Mouse (Mus musculus) forebrain, embryonic 14.5 days (tissue): Measurements from ENCODE around the gene Slc17a8. TPM values are rescaled to one million over a fixed set of nuclear protein-coding genes. Genes with fewer than 3 reads are reported as not detected.

ENCODE experiments used
- ATAC-seq: fragments of 200-750 bp; cut with Nextera tagmentation; 2 replicates; pipeline ENCODE4 v1.8.0; 2017; ENCODE audit warnings: mild to moderate bottlenecking, moderate library complexity
- DNase-seq: peaks from one replicate; pipeline ENCODE4 v3.0.0-alpha.2; 2015; ENCODE audit warnings: low spot score
- H3K27ac ChIP-seq: fragments of 300-500 bp; sonication (generic); 2 replicates; pipeline ENCODE4 v1.5.1; 2014; ENCODE audit warnings: low read depth, mild to moderate bottlenecking, control low read depth, low read length, moderate library complexity
- H3K27me3 ChIP-seq: fragments of 300-500 bp; sonication (generic); replicated peaks from 2 replicates; pipeline ENCODE4 v1.6.1; 2014; ENCODE audit warnings: low read length, control low read depth, mixed read lengths; ENCODE audit not compliant: control insufficient read depth, insufficient read depth
- H3K36me3 ChIP-seq: fragments of 300-500 bp; sonication (generic); 2 replicates; pipeline ENCODE4 v1.6.1; 2014; ENCODE audit warnings: low read length, control low read depth; ENCODE audit not compliant: control insufficient read depth, insufficient read depth
- H3K4me1 ChIP-seq: fragments of 300-500 bp; sonication (generic); 2 replicates; pipeline ENCODE4 v1.6.1; 2014; ENCODE audit warnings: antibody characterized with exemption, low read length, control low read depth; ENCODE audit not compliant: control insufficient read depth, insufficient read depth
- H3K4me2 ChIP-seq: fragments of 300-500 bp; sonication (generic); 2 replicates; pipeline ENCODE4 v1.6.1; 2014; ENCODE audit warnings: mild to moderate bottlenecking, control low read depth, low read length
- H3K4me3 ChIP-seq: fragments of 300-500 bp; sonication (generic); 2 replicates; pipeline ENCODE4 v1.5.1; 2014; ENCODE audit warnings: low read depth, low read length, control low read depth
- H3K9ac ChIP-seq: fragments of 300-500 bp; sonication (generic); 2 replicates; pipeline ENCODE4 v1.6.1; 2014; ENCODE audit warnings: mild to moderate bottlenecking, low read length, control low read depth, moderate library complexity
- H3K9me3 ChIP-seq: fragments of 300-500 bp; sonication (generic); replicated peaks from 2 replicates; pipeline ENCODE4 v1.6.1; 2016; ENCODE audit warnings: low read length, control low read depth, mixed read lengths; ENCODE audit not compliant: control insufficient read depth
- WGBS: fragments of 180-500 bp; shearing (Covaris S2); extraction: QIAGEN DNeasy Blood & Tissue Kit; methylation state at CpG from one replicate; pipeline ENCODE4 v1.1.7; 2014; 5-methylcytosine and 5-hydroxymethylcytosine counted together
- polyA plus RNA-seq: library from polyadenylated mRNA; unstranded; fragments of >200 nt; fragmentation: Nextera tagmentation; extraction: Ambion mirVana; gene quantifications from 2 replicates; pipeline ENCODE4 v1.2.1, GENCODE M21; 2014

Gene Slc17a8
- polyA plus RNA-seq, 1 experiment from 2014 or later: 0.11 TPM

DNA sequence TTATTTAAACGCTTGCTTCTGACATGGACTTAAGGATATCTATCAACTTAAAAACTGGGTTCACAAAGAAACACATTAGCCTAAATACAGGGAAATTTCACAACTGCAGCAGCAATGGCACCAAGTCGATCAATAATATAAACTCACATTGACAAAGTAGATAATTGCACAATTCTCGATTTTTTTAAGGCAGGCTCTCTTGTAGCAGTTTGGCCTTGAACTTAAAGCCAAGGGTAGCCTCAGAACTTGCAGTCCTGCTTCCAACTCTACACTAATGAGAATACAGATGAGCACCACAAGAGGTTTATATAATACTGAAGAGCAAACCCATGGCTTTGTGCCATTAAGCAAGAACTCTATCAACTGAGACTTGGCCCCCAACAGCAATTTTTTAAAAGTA lies 15.9 kb upstream of the Slc17a8 start:
- H3K9me3 ChIP-seq: no peaks in the 10 kb centered on the region
- H3K4me3 ChIP-seq: no peak overlapping the region
- peaks cover 28% of the 10 kb centered on the region for H3K36me3 ChIP-seq
- H3K4me1 ChIP-seq: no peaks in the 10 kb centered on the region
- H3K27me3 ChIP-seq: no peaks in the 10 kb centered on the region
- no peak for DNase-seq
- no peak overlapping the region for H3K9ac ChIP-seq
- H3K27ac ChIP-seq: no peak overlapping the region
- 95% methylated on average over 3 of the region's 3 CpGs for whole genome bisulfite sequencing
- ATAC-seq: no peak
- H3K4me2 ChIP-seq: no peak overlapping the region

DNA sequence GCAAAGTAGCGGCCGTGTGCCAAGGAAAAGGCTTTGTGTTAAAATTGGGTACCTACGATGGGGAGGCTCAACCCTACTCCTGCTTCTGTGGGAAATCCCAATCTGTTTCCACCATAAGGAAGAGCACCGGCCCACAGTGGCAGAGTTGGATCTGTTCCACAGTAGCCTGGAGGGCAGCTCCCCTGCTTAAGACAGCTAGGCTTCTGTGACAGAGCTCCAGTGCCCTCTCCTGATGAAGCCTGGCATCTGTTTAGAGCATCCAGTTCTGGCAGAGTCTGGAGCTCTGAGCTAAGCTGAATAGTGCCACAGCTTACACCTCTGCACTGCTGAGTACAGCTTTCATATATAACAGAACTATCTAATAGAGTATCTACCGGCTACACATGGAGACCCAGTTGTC lies 14.0 kb upstream of the Slc17a8 start:
- ATAC-seq: peak; percentile 67
- H3K9me3 ChIP-seq: no peaks in the 10 kb centered on the region
- 72% methylated on average over 5 of the region's 5 CpGs for WGBS
- no peaks in the 10 kb centered on the region for H3K27me3 ChIP-seq
- no peaks in the 10 kb centered on the region for H3K4me1 ChIP-seq
- peaks cover 8% of the 10 kb centered on the region for H3K36me3 ChIP-seq
- peak; percentile 69 for DNase-seq
- H3K4me3 ChIP-seq: no peak overlapping the region
- H3K27ac ChIP-seq: no peak overlapping the region
- H3K9ac ChIP-seq: no peak overlapping the region
- H3K4me2 ChIP-seq: no peak overlapping the region

DNA sequence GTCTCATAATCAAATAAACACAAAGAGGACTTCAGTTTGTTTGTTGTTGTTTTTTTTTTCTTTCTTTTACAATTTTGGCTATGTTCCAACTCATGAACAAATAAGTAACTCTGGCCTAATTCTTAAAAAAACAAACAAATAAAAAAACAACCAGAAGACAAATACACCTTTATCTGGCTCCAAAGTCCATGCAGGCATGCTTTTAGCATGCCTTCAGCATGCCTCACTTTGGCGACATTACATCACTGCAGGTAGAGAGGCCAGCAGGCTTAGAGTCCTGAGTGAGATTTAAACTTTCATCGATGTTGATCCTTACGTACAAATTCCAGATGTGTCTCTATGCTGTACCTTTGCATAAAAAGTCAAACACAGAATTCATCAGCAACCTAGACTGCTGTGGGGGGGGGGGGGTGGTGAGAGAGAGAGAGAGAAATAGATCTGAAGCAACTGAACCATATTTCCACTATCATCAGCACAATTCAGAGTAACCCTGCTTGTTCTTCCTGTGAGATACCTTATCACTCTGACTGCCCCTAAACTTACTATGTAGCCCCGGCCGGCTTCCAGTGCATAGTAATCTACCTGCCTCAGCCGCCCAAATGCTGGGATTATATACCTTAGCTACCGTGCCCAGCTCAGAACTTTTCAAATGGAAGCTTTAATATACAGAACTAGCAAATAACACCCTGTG lies 12.8 kb upstream of the Slc17a8 start:
- no peak overlapping the region for H3K4me2 ChIP-seq
- H3K36me3 ChIP-seq: peaks cover 2% of the 10 kb centered on the region; the same call in 1 of the 2 replicates
- no peaks in the 10 kb centered on the region for H3K9me3 ChIP-seq
- ATAC-seq (no peak), DNase-seq (no peak)
- WGBS: 91% methylated on average over 7 of the region's 7 CpGs
- H3K4me3 ChIP-seq: no peak overlapping the region
- H3K27me3 ChIP-seq: no peaks in the 10 kb centered on the region
- no peak overlapping the region for H3K27ac ChIP-seq
- no peaks in the 10 kb centered on the region for H3K4me1 ChIP-seq
- no peak overlapping the region for H3K9ac ChIP-seq

DNA sequence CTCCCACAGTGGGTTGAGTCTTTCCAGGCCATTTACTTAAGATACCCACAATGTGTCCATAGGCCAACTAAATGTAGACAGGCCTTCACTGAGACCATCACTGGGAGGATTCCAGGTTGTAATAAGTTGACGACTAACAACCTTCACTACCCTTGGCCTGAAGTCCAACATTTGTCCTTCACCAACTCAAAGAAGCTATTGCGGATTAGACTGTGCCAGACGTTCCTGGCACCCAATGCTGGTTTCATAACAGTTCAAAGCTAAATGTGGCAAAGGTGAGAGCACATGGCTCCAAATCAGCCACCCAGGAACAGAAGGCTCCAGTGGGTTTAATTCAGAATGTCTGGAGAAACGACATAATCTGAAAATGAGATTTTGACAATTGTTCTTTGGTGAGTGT lies 12.1 kb upstream of the Slc17a8 start:
- Histone ChIP-seq H3K4me2 (no peak overlapping the region), H3K9ac (no peak overlapping the region), H3K4me3 (no peak overlapping the region), H3K27ac (no peak overlapping the region), H3K36me3 (no peaks in the 10 kb centered on the region), H3K27me3 (no peaks in the 10 kb centered on the region), H3K4me1 (no peaks in the 10 kb centered on the region), H3K9me3 (no peaks in the 10 kb centered on the region)
- 85% methylated on average over 4 of the region's 4 CpGs for WGBS
- DNase-seq (no peak), ATAC-seq (no peak)

DNA sequence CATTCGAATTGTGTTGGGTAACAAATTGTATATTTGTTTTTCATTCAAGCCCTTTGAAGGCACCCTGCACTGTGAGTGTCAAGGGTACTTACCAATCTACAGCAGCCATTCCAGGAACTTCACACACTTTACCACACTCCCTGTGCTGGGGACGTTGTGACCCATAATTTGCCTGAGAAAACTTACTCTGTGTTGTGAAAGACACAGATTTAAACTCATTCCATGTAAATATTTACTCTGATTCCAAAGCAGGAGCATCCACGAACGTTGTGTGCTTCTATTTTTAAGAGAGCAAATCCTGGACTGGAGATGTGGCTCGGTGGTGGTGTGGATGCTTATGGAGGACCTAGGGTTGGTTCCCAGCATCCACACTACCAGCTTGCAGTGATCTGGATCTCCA lies 10.8 kb upstream of the Slc17a8 start:
- Histone ChIP-seq H3K36me3 (no peaks in the 10 kb centered on the region), H3K4me2 (no peak overlapping the region), H3K27me3 (no peaks in the 10 kb centered on the region), H3K4me1 (no peaks in the 10 kb centered on the region), H3K9me3 (no peaks in the 10 kb centered on the region), H3K4me3 (no peak overlapping the region), H3K27ac (no peak overlapping the region), H3K9ac (no peak overlapping the region)
- no peak for DNase-seq
- no peak for ATAC-seq
- 71% methylated on average over 5 of the region's 5 CpGs for WGBS

DNA sequence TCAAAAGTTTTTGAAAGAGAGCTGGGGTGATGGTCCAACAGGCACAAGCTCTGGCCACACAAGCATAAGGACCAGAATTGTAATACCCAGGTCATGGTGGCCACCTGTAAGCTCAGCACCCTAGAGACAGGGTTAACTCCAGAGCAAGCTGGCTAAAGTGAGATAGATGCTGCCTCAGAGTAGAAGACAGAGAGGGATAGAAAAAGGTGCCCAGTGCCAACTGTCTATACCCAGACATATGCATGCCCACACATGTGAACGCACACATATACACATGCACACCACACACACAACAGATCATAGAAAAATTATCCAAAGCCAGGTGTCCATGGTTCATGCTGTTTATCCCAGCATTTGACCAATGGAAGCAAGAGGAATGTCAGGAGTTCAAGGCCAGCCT lies 9.5 kb upstream of the Slc17a8 start:
- WGBS: 94% methylated on average over 1 of the region's 1 CpGs
- Histone ChIP-seq H3K27ac (no peak overlapping the region), H3K27me3 (no peaks in the 10 kb centered on the region), H3K4me3 (no peak overlapping the region), H3K9me3 (no peaks in the 10 kb centered on the region), H3K4me1 (no peaks in the 10 kb centered on the region), H3K4me2 (no peak overlapping the region), H3K36me3 (no peaks in the 10 kb centered on the region), H3K9ac (no peak overlapping the region)
- DNase-seq: no peak
- no peak for ATAC-seq

DNA sequence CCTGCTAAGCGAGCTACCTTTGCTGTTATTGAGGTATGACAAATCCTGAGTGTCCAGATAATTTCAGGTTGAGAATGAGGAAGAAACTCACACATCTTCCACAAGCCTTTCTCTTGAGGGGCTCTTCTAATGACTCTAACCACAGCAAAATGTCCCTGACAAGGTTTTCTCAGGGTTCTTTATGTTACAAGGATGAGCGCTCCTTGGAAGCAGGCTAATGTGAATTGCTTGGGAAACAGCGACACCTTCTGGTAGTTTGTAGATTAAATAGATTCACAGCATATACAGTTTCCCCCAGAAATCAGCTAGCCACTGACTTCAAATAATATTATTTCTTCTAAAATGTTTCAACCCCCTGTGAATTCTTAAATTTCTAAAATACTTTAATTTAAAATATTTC lies 9.0 kb upstream of the Slc17a8 start:
- Histone ChIP-seq H3K4me3 (no peak overlapping the region), H3K4me2 (no peak overlapping the region), H3K27ac (no peak overlapping the region), H3K27me3 (no peaks in the 10 kb centered on the region), H3K36me3 (no peaks in the 10 kb centered on the region), H3K9me3 (no peaks in the 10 kb centered on the region), H3K9ac (no peak overlapping the region), H3K4me1 (no peaks in the 10 kb centered on the region)
- ATAC-seq (peak; percentile 88), DNase-seq (peak; percentile 93)
- WGBS: 28% methylated on average over 3 of the region's 3 CpGs

DNA sequence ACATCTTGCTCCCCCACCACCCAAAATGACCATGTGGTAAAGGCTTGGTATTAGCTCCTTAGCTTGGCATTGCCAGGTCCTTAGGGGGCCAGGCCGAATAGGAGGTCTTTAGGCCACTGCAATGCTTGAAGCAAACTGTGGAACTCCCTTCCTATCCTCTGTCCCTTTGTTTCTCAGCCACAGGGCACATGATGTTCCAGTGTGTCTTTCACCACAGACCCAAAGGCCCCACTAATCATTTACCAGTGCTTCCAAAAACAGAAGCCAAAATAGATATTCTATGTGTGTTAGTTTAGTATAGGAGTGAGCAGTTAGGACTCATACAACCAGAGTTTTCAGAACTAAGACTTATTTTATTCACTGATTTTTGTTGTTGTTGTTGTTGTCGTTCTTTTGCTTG lies 5.7 kb upstream of the Slc17a8 start:
- whole genome bisulfite sequencing: 88% methylated on average over 2 of the region's 2 CpGs
- no peak overlapping the region for H3K4me3 ChIP-seq
- H3K9me3 ChIP-seq: no peaks in the 10 kb centered on the region
- H3K4me1 ChIP-seq: no peaks in the 10 kb centered on the region
- ATAC-seq: no peak
- H3K27me3 ChIP-seq: no peaks in the 10 kb centered on the region
- no peak overlapping the region for H3K27ac ChIP-seq
- H3K4me2 ChIP-seq: no peak overlapping the region
- H3K36me3 ChIP-seq: no peaks in the 10 kb centered on the region
- DNase-seq: no peak
- H3K9ac ChIP-seq: no peak overlapping the region

DNA sequence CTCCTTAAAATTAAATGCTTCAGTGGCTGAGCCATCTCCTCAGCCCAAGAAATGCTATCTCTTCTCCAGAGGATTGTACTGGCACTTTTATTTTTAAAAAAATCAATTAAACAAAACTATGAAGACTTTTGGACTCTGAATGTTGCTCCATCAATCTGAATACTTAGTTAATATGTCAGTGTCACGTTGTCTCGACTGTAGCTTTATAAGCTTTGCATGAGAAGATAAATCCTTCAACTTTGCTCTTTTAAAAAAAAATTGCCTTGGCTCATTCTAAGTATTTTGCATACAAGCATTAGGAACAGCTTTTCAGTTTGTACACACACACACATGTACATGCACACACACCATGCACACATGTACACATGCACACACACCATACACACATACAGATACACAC lies 3.1 kb upstream of the Slc17a8 start:
- no peaks in the 10 kb centered on the region for H3K9me3 ChIP-seq
- H3K4me2 ChIP-seq: no peak overlapping the region
- H3K27ac ChIP-seq: no peak overlapping the region
- H3K36me3 ChIP-seq: no peaks in the 10 kb centered on the region
- WGBS: 89% methylated on average over 2 of the region's 2 CpGs
- no peaks in the 10 kb centered on the region for H3K27me3 ChIP-seq
- H3K9ac ChIP-seq: no peak overlapping the region
- ATAC-seq: no peak
- no peak overlapping the region for H3K4me3 ChIP-seq
- no peaks in the 10 kb centered on the region for H3K4me1 ChIP-seq
- no peak for DNase-seq
